Mouse (Mus musculus) hindlimb bud, embryonic 11.5 days (tissue): Measurements from ENCODE around the gene Rab17.

Experiments
- DNase-seq: peaks from one replicate; pipeline ENCODE4 v3.0.0-alpha.2; 2012; ENCODE audit warnings: low read depth, low spot score; ENCODE audit errors: extremely low spot score

Rab17 gene

DNA sequence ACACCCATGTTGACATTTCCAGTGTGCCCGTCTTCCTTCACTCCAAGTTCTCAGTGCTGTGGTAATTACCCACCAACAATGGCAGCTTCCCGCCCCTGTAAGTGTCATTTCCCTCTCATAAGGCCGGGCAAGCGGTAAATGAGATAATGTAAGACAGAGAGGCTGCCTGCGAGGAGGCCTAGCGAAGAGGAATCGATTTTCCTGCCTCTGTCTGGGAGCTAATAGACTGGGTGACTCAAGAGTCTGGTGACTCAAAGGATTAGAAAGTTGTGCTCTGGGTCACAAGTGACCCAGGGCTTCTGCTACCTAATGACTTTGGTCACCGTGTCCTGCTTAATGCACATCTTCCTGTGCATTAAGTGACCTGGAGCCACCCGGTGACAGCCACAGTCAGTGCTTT is 32.5 kb downstream of the Rab17 start:
- no peak for DNase-seq

DNA sequence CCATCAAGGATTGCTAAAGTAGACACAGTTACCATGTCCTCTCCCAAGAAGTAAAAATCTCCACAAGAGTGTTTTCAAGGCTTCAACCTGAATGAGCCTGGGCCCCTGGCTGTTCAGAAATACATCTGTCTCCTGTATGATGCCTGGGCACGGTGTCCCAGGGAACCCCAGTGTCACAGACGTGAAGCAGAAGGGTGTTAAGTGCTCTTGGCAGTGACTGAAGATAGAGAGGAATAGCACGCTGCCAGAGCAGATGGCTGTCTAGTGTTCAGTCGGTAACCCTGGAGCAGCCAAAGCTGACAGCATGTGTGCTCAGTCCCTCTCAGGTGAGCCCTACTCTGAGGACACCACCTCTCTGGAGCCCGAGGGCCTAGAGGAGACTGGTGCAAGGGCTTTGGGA is 36.5 kb downstream of the Rab17 start:
- DNase-seq = no peak

DNA sequence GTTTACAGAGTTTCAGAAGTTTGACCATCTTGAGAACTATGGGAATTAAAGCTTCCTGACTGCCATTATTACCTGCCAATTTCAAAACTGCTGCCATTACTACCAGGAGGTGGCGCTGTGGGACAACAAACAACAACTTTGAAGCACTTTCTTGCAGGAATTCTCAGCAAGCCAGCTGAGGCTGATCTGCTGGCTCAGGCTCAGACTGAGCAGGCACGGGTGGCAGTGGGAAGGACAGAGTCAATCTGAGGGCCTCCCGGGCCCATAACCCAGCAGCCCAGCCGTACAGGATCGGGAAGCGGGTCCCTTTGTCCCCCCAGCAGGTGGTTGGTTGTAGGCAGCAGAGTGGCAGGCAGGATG is 40.9 kb downstream of the Rab17 start:
- DNase-seq = peak; percentile 83

DNA sequence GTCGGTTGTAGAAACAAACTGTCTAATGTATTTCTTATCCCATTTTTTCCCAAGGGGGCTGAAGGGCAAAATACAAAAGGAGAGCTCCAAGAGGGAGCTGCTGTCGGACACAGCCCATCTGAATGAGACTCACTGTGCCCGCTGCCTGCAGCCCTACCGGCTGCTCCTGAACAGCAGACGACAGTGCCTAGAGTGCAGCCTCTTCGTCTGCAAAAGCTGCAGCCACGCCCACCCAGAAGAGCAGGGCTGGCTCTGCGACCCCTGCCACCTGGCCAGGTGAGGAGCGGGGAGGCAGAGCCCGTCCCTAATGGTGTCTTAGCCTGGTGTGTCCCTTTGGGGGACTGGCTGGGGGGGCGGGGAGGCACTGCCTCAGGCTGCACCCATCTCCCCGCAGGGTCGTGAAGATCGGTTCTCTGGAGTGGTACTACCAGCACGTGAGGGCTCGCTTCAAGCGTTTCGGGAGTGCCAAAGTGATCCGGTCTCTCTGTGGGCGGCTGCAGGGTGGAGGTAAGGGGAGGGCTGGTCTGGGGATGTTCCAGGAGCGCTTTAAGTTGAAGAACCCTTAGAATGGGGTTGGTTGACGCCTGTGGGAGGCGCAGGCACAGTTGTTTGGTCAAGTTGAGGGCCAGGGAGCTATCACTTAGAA is 41.4 kb downstream of the Rab17 start:
- no peak for DNase-seq

DNA sequence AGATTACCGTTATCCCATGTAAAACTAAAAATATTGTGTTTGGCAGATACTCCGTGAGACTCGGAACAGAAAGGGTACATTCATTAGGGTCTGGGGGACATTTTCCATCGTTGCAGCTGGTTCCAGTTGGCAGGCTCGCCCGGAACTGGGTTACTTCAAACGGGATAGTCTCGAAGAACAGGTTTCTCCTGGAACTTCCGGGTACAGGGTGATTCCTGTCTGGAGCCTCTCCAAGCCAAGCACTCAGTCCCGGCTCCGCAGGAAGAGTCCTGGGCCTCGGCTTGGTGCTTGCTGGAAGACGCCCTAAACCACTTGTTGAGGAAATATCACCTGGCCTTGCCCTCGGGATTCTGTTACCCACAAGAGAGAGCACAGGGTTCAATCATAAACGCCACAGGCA is 42.2 kb downstream of the Rab17 start:
- DNase-seq = no peak

DNA sequence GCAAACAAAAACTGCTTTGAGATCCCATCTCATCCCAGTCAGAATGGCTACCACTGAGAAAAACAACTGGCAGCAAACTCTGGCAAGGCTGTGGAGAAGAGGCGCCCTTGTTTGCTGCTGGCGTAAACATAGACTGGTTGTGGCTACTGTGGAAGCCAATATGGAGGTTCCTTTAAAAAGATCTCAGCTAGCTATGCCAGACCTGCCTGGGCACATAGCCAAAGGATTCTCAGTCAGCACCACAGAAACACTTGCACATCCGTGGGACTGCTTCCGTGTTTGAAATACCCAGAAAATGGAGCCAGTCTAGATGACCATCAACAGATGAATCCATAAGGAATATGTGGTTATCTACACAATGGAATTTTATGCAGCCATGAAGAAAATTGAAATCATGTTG is 43.4 kb downstream of the Rab17 start:
- DNase-seq = no peak

DNA sequence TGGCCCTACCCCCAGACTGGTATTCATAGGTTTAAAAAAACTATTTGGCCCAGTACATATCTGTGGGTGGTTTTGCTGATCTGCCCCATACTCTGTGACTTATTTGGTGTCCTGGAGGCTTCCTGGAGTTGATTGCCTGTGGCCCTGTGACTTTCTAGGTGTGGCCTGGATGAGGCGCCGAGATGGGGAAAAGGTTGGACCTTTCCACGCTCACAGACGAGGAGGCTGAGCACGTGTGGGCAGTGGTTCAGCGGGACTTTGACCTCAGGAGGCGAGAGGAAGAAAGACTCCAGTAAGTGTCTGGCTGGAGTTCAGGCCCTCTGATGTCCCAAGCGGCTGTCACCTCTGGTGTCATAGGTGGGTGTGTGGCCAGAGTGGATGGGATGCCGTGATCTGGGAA is 47.8 kb downstream of the Rab17 start:
- no peak for DNase-seq

DNA sequence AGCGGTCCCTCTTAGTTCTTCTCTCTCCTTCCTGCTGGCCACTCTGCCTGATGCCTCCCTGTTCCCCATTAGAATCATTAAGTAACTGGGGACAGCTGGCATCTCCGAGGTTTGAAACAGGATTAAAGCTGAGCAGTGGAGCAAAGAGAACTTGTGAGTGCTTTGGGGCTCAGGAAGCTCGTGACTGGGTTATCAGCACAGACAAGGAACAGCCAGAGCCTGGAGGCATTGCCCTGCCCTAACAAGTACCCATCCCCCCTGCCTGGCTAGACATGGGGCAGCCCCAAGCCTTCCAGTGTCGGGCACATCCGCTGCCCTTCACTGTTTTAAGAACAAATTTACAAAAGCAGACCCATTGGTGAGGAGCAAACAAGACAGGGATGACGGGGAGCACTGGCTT is 52.0 kb downstream of the Rab17 start:
- no peak for DNase-seq

DNA sequence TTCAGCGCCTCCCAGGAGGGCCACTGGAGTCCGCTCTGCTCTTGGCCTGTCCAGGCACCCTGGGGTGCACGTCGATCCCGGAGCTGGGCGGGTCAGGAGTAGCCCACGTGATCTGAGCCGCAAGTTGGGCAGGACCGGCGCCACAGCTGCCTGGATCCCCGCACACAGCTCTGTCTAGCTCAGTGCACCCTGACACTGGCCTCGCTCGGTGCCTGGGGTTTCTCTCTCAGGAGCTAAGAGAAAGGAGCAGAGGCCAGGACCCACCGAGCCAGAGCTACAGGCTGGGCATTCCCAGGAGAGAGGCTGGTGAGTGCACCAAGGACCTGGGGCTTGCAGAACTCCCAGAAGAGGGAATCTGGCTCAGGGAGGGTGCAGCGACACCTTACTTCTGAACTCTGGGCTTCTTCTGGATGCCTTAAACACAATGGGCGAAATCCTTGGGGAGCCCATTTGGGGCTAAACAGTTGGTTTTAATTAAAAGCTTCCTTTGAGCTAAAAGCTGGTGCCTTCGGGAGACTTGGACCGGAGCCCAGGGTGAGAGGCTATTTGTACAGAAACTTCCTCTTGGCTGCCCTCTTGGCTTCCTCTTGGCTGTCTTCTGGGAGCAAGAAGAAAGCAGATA is 54.4 kb downstream of the Rab17 start, which contains the start of gene Mlph:
Gene Mlph, plus strand, starts transcription at position 138 of the 622 bp plus-strand sequence.
- no peak for DNase-seq

DNA sequence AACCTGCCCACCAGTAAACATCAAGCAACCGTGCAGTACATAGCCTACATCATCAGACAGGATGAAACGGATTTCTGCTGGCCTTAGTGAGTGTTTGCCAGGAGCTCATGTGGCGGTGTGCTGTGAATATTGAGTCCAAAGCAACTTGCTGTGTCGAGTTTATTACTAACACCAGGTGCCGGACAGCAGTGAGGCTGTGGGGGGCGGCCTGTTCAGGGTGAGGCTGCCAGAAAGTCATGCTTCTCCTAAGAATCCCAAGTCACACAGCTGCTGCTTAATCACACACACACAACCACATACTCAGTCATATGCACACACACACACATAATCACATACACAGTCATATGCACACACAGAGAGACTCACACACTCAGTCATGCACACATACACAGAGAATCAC is 56.2 kb downstream of the Rab17 start:
- no peak for DNase-seq

DNA sequence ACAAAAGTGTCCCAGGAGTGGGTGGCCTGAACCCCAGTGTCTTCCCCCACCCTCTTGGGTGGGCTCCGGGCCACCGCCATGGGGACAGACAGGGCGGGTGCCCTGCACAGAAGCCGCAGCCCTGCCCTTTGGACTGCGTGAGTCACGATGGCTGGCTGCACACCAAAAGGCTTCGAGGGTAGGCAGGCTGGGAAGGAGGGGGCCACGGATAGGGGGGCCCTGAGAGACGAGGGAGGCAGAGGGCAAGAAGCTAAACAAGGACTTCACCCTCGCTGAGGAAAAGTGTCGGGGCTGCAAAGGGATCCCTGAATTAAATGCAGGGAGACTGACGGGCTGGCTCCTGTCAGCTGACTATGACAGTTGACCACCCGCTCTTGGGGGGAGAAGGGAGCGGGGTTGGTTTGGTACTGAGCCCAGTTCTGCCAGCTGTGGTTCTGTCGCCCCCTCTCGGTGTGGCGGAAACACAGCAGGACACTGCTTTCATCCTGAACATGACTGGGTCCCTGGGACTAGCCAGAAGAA is 59.8 kb downstream of the Rab17 start:
- DNase-seq = no peak

DNA sequence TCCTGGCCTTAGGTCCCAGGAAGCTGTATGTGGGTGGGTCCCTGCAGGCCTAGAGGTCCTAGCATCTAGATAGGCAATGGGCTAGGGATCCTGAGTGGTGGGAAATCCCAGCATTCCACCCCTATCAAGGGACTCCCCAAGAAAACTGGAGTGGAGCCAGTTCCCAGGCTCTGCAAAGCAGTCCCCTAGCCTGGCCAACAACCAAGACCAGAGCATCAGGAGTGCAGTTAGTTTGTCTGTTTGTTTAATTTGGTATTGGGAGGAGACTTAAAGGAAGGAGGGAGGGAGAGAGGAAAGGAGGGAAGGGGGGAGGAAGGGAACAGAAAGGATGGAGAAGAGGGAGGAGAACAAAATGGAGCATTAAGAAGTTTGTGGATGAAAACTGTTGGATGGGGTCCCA is 60.3 kb downstream of the Rab17 start:
- no peak for DNase-seq
